Mouse (Mus musculus): ENCODE data around the gene Olfr601. TPM values are rescaled to one million over a fixed set of nuclear protein-coding genes. Genes with fewer than 3 reads are reported as not detected.
"Not testable (repeated sequence)": the region's sequence is repeated elsewhere in the genome, so short reads cannot be mapped to it uniquely, and the experiment has no call there.

Gene Olfr601
- polyA plus RNA-seq (2015; fragmentation: Nextera tagmentation; extraction: Ambion mirVana), result not detected in 2 replicates

DNA sequence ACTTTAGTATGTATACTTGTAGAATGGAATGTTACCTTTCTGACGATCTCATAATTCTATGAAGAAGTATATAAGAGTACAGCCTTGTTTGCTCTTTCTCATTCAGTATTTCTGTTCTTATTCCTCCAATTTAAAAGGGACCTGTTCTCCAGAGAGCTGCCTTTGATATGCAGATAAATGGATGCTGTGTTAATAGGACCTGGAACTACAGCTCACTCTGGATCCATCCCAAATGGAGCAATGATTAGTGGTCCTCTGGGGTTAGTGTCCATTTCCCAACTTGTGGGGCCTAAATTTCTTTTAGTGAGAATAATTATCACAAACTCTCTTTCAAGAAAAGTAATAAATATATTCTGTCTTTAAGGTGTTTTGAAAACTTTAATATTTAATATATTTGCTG, at the start of gene Olfr601:
Gene Olfr601 (minus strand): TSS at position 101 of the 400 bp plus-strand sequence.
- Histone ChIP-seq H3K4me2 (no peak within 1 kb of the TSS), H3K27me3 (no peaks in the 10 kb centered on the region), H3K9me3 (replicated peaks) (no peaks in the 10 kb centered on the region), H3K9ac (no peak within 1 kb of the TSS), H3K27ac (no peak within 1 kb of the TSS), H3K4me1 (no peaks in the 10 kb centered on the region), H3K4me3 (no peak within 1 kb of the TSS), H3K36me3 (ENCODE audit: poor library complexity, severe bottlenecking) (no peaks in the 10 kb centered on the region)
- WGBS, result 93% methylated on average over 1 of the region's 1 CpGs
- no peak for ATAC-seq

DNA sequence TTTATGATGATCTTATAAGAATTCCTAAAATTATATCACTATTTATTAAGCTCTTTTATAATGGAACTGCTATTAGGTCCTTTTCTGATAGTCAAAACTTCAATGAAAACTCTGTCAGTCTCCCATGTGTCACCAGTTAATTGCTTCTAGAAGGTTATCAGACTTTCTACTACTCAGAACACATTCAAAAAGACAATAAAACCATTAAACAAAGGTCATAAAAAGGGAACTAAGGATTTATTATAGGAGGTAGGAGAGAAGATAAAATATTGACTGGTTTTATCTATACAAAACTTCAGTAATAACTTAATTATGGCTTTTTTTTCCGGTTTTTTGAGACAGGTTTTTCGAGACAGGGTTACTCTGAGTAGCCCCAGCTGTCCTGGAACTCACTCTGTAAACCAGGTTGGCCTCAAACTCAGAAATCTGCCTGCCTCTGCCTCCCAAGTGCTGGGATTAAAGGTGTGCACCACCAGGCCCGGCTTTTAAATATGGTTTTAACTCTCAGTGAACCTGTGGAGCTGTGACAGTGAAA, 44.1 kb upstream of the Olfr601 start:
- not testable (repeated sequence) for H3K9me3 ChIP-seq (replicated peaks); H3K36me3 ChIP-seq (ENCODE audit: poor library complexity, severe bottlenecking); H3K4me1 ChIP-seq; H3K9ac ChIP-seq; H3K4me3 ChIP-seq; ATAC-seq; H3K4me2 ChIP-seq; H3K27me3 ChIP-seq; H3K27ac ChIP-seq
- 73% methylated on average over 3 of the region's 3 CpGs for WGBS

GRCm38 (mm10) chr7:103398981-103399380, 36.5 kb upstream of the Olfr601 start:
- 4% methylated on average over 1 of the region's 1 CpGs for WGBS
- H3K4me2 ChIP-seq, result no peak overlapping the region
- no peaks in the 10 kb centered on the region for H3K27me3 ChIP-seq
- H3K4me1 ChIP-seq, result no peaks in the 10 kb centered on the region
- no peak overlapping the region for H3K27ac ChIP-seq
- H3K4me3 ChIP-seq, result no peak overlapping the region
- no peaks in the 10 kb centered on the region for H3K36me3 ChIP-seq (ENCODE audit: poor library complexity, severe bottlenecking)
- no peaks in the 10 kb centered on the region for H3K9me3 ChIP-seq (replicated peaks)
- ATAC-seq, result no peak
- no peak overlapping the region for H3K9ac ChIP-seq

DNA sequence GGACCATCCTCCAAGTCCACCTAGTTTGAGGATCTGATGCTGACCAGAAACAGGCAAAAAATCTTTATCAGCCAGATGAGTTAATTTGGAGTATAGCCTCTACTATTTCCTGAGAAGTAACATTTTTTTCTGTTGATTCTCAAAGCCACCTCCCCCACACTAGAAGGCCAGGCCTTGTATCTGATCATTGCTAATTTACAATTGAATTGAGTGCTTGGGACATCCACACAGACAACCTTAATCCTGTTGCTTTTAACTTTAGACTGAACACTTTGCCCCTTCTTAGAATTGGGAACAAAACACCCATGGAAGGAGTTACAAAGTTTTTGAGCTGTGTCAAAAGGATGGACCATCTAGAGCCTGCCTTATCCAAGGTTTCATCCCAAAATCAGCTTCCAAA, 35.3 kb upstream of the Olfr601 start:
- no peak overlapping the region for H3K9ac ChIP-seq
- H3K27ac ChIP-seq, result no peak overlapping the region
- H3K4me2 ChIP-seq, result no peak overlapping the region
- ATAC-seq, result no peak
- H3K36me3 ChIP-seq (ENCODE audit: poor library complexity, severe bottlenecking), result no peaks in the 10 kb centered on the region
- H3K4me3 ChIP-seq, result no peak overlapping the region
- no peaks in the 10 kb centered on the region for H3K27me3 ChIP-seq
- no peaks in the 10 kb centered on the region for H3K9me3 ChIP-seq (replicated peaks)
- H3K4me1 ChIP-seq, result no peaks in the 10 kb centered on the region

DNA sequence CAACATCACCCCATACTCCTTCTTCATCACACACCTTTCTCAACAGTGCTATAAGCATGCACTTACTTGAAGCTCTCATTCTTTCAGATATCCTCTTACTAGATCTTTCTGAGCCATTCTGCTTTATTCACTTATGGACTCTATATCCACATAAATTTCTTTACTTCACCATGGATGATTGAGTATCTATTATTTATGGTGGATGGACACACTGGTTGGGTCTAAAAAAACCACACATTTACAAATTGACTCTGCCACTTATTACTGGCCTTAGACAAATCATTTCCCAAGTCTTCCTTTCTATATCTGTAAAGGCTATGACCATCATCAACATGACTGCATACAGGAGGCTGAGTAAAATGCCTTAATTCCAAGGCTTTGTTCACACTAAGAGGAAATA, 23.6 kb upstream of the Olfr601 start, which contains the start of gene Olfr603:
Gene Olfr603 (minus strand): TSS at position 101 of the 400 bp plus-strand sequence.
- no peaks in the 10 kb centered on the region for H3K27me3 ChIP-seq
- no peak within 1 kb of the TSS for H3K4me3 ChIP-seq
- no peaks in the 10 kb centered on the region for H3K36me3 ChIP-seq (ENCODE audit: poor library complexity, severe bottlenecking)
- H3K9me3 ChIP-seq (replicated peaks), result no peaks in the 10 kb centered on the region
- H3K9ac ChIP-seq, result no peak within 1 kb of the TSS
- H3K4me1 ChIP-seq, result no peaks in the 10 kb centered on the region
- no peak within 1 kb of the TSS for H3K4me2 ChIP-seq
- H3K27ac ChIP-seq, result no peak within 1 kb of the TSS
- no peak for ATAC-seq

DNA sequence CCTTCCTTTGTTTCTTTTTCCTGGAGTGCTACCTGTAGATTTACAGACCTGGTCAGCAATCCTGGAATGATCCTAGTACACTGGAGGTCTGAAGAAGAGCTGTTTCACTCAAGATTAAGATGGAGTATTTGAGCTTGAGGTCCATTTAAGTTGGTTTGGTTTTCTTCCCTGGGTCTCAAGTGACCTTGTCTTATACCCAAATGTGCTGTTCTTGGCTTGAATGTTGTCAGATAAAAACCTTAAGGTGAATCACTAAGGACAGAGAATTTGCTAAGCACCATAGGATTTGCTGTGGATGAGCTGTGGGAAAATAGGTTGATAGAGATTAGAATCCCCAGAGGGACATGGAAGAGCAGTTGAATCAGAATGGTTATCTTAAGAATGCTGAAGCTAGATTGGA, 12.9 kb downstream of the Olfr601 start, which contains the start of gene Olfr600:
Gene Olfr600 (minus strand): TSS at position 101 of the 400 bp plus-strand sequence.
- H3K27me3 ChIP-seq, result no peaks in the 10 kb centered on the region
- no peak within 1 kb of the TSS for H3K4me2 ChIP-seq
- ATAC-seq, result no peak
- H3K4me3 ChIP-seq, result no peak within 1 kb of the TSS
- H3K36me3 ChIP-seq (ENCODE audit: poor library complexity, severe bottlenecking), result no peaks in the 10 kb centered on the region
- H3K27ac ChIP-seq, result no peak within 1 kb of the TSS
- H3K9me3 ChIP-seq (replicated peaks), result no peaks in the 10 kb centered on the region
- H3K9ac ChIP-seq, result no peak within 1 kb of the TSS
- H3K4me1 ChIP-seq, result no peaks in the 10 kb centered on the region

- ATAC-seq, result no peak
- 85% methylated on average over 1 of the region's 1 CpGs for WGBS
- Histone ChIP-seq H3K27me3 (no peaks in the 10 kb centered on the region), H3K4me1 (no peaks in the 10 kb centered on the region), H3K36me3 (ENCODE audit: poor library complexity, severe bottlenecking) (no peaks in the 10 kb centered on the region), H3K4me2 (no peak within 1 kb of the TSS), H3K27ac (no peak within 1 kb of the TSS), H3K4me3 (no peak within 1 kb of the TSS), H3K9me3 (replicated peaks) (no peaks in the 10 kb centered on the region), H3K9ac (no peak within 1 kb of the TSS)
These were observed 26.8 kb downstream of the Olfr601 start, which contains the start of gene Olfr599 for GRCm38 (mm10) chr7:103335617-103336016. Gene Olfr599 (plus strand): TSS chr7:103335917.

DNA sequence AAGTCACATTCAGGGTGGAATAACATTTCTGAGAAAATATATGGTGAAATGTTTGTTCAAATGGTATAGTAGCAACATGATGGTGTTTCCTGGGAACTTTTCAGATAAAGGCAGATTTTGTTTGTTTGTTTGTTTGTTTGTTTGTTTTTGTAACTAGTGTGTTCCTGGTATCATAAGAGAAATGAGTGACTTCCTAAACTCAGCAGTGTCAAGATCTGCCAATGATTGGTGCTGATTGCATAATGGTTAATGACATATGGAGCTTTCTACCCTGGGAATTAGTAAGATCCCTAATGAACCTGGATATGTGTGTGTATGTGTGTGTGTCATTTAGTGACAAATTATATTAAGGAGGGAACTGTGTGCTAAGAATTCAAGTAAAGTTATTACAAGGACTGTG, 39.2 kb downstream of the Olfr601 start, which contains the start of gene Olfr598:
Gene Olfr598 (plus strand): TSS at position 301 of the 400 bp plus-strand sequence.
- Histone ChIP-seq H3K27ac (no peak within 1 kb of the TSS), H3K9ac (no peak within 1 kb of the TSS), H3K27me3 (no peaks in the 10 kb centered on the region), H3K4me2 (no peak within 1 kb of the TSS), H3K4me3 (no peak within 1 kb of the TSS), H3K36me3 (ENCODE audit: poor library complexity, severe bottlenecking) (no peaks in the 10 kb centered on the region), H3K4me1 (no peaks in the 10 kb centered on the region), H3K9me3 (replicated peaks) (no peaks in the 10 kb centered on the region)
- no peak for ATAC-seq

DNA sequence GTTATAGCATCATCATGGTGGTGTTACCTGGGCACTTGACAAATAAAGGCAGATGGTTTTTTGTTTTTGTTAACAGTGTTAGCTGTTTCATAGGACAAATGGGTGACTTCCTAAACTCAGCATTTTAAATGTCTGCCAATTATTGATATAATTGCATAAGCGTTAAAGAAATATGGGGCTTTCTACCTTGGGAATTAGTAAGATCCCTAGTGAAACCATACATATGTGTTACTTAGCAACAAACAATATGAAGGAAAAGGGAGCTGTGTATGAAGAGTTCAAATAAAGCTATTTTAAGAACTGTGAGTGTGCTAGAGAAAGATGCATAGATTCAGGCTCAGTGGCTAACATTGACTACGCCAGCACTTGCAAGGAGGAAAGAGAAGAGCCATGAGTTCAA, 46.4 kb downstream of the Olfr601 start, which contains the start of gene Olfr597:
Gene Olfr597 (plus strand): TSS at position 301 of the 400 bp plus-strand sequence.
- WGBS, result 89% methylated on average over 2 of the region's 2 CpGs
- H3K4me2 ChIP-seq; H3K36me3 ChIP-seq (ENCODE audit: poor library complexity, severe bottlenecking); H3K4me1 ChIP-seq; H3K9ac ChIP-seq; H3K27me3 ChIP-seq; H3K27ac ChIP-seq; H3K4me3 ChIP-seq; ATAC-seq; H3K9me3 ChIP-seq (replicated peaks): not testable (repeated sequence)

Other genes starting within 250 kb of the Olfr601 start
- not detected in 2 replicates for gene Olfr586, start 237.0 kb downstream of the Olfr601 start, polyA plus RNA-seq (2015; fragmentation: Nextera tagmentation; extraction: Ambion mirVana)
- not detected in 2 replicates for gene Olfr588-ps1, start 221.8 kb downstream of the Olfr601 start, polyA plus RNA-seq (2015; fragmentation: Nextera tagmentation; extraction: Ambion mirVana)
- not detected in 2 replicates for gene Olfr589, start 206.3 kb downstream of the Olfr601 start, polyA plus RNA-seq (2015; fragmentation: Nextera tagmentation; extraction: Ambion mirVana)
- gene Olfr591, start 184.3 kb downstream of the Olfr601 start, polyA plus RNA-seq (2015; fragmentation: Nextera tagmentation; extraction: Ambion mirVana), result not detected in 2 replicates
- gene Olfr592, start 177.9 kb downstream of the Olfr601 start, polyA plus RNA-seq (2015; fragmentation: Nextera tagmentation; extraction: Ambion mirVana), result not detected in 2 replicates
- gene Olfr593, start 150.8 kb downstream of the Olfr601 start, polyA plus RNA-seq (2015; fragmentation: Nextera tagmentation; extraction: Ambion mirVana), result not detected in 2 replicates
- not detected in 2 replicates for gene Olfr594, start 145.7 kb downstream of the Olfr601 start, polyA plus RNA-seq (2015; fragmentation: Nextera tagmentation; extraction: Ambion mirVana)
- not detected in 2 replicates for gene Usp17ld, start 110.2 kb downstream of the Olfr601 start, polyA plus RNA-seq (2015; fragmentation: Nextera tagmentation; extraction: Ambion mirVana)
- not detected in 2 replicates for gene Olfr596, start 57.0 kb downstream of the Olfr601 start, polyA plus RNA-seq (2015; fragmentation: Nextera tagmentation; extraction: Ambion mirVana)
- gene Olfr597, start 46.3 kb downstream of the Olfr601 start, polyA plus RNA-seq (2015; fragmentation: Nextera tagmentation; extraction: Ambion mirVana), result not detected in 2 replicates
- gene Olfr598, start 39.1 kb downstream of the Olfr601 start, polyA plus RNA-seq (2015; fragmentation: Nextera tagmentation; extraction: Ambion mirVana), result not detected in 2 replicates
- gene Olfr599, start 26.7 kb downstream of the Olfr601 start, polyA plus RNA-seq (2015; fragmentation: Nextera tagmentation; extraction: Ambion mirVana), result not detected in 2 replicates
- not detected in 2 replicates for gene Olfr600, start 13.0 kb downstream of the Olfr601 start, polyA plus RNA-seq (2015; fragmentation: Nextera tagmentation; extraction: Ambion mirVana)
- gene Olfr603, start 23.5 kb upstream of the Olfr601 start, polyA plus RNA-seq (2015; fragmentation: Nextera tagmentation; extraction: Ambion mirVana), result not detected in 2 replicates
- not detected in 2 replicates for gene Usp17lc, start 52.4 kb upstream of the Olfr601 start, polyA plus RNA-seq (2015; fragmentation: Nextera tagmentation; extraction: Ambion mirVana)
- not detected in 2 replicates for gene Olfr605, start 82.8 kb upstream of the Olfr601 start, polyA plus RNA-seq (2015; fragmentation: Nextera tagmentation; extraction: Ambion mirVana)
- not detected in 2 replicates for gene Olfr606, start 86.4 kb upstream of the Olfr601 start, polyA plus RNA-seq (2015; fragmentation: Nextera tagmentation; extraction: Ambion mirVana)
- not detected in 2 replicates for gene Olfr607, start 101.5 kb upstream of the Olfr601 start, polyA plus RNA-seq (2015; fragmentation: Nextera tagmentation; extraction: Ambion mirVana)
- gene Olfr608, start 107.2 kb upstream of the Olfr601 start, polyA plus RNA-seq (2015; fragmentation: Nextera tagmentation; extraction: Ambion mirVana), result not detected in 2 replicates
- gene Olfr609, start 135.4 kb upstream of the Olfr601 start, polyA plus RNA-seq (2015; fragmentation: Nextera tagmentation; extraction: Ambion mirVana), result not detected in 2 replicates
- not detected in 2 replicates for gene Olfr610, start 149.5 kb upstream of the Olfr601 start, polyA plus RNA-seq (2015; fragmentation: Nextera tagmentation; extraction: Ambion mirVana)
- not detected in 2 replicates for gene Olfr611, start 158.2 kb upstream of the Olfr601 start, polyA plus RNA-seq (2015; fragmentation: Nextera tagmentation; extraction: Ambion mirVana)
- gene Olfr612, start 180.1 kb upstream of the Olfr601 start, polyA plus RNA-seq (2015; fragmentation: Nextera tagmentation; extraction: Ambion mirVana), result not detected in 2 replicates
- gene Olfr613, start 185.4 kb upstream of the Olfr601 start, polyA plus RNA-seq (2015; fragmentation: Nextera tagmentation; extraction: Ambion mirVana), result not detected in 2 replicates
- gene Olfr615, start 193.4 kb upstream of the Olfr601 start, polyA plus RNA-seq (2015; fragmentation: Nextera tagmentation; extraction: Ambion mirVana), result not detected in 2 replicates
- not detected in 2 replicates for gene Olfr616, start 206.5 kb upstream of the Olfr601 start, polyA plus RNA-seq (2015; fragmentation: Nextera tagmentation; extraction: Ambion mirVana)
- gene Olfr617, start 210.4 kb upstream of the Olfr601 start, polyA plus RNA-seq (2015; fragmentation: Nextera tagmentation; extraction: Ambion mirVana), result not detected in 2 replicates
- gene Olfr618, start 227.4 kb upstream of the Olfr601 start, polyA plus RNA-seq (2015; fragmentation: Nextera tagmentation; extraction: Ambion mirVana), result not detected in 2 replicates
- gene Olfr619, start 237.9 kb upstream of the Olfr601 start, polyA plus RNA-seq (2015; fragmentation: Nextera tagmentation; extraction: Ambion mirVana), result not detected in 2 replicates
- gene Olfr620, start 249.9 kb upstream of the Olfr601 start, polyA plus RNA-seq (2015; fragmentation: Nextera tagmentation; extraction: Ambion mirVana), result not detected in 2 replicates

Data from forebrain, embryonic 13.5 days (tissue).